Mouse (Mus musculus): Measurements from ENCODE around the gene 2410002F23Rik. TPM values are rescaled to one million over a fixed set of nuclear protein-coding genes. Genes with fewer than 3 reads are reported as not detected.
"Not testable (repeated sequence)": the region's sequence is repeated elsewhere in the genome, so short reads cannot be mapped to it uniquely, and the experiment has no call there.

2410002F23Rik gene
- polyA plus RNA-seq, 1 experiment from 2014 or later, result 117 TPM

DNA sequence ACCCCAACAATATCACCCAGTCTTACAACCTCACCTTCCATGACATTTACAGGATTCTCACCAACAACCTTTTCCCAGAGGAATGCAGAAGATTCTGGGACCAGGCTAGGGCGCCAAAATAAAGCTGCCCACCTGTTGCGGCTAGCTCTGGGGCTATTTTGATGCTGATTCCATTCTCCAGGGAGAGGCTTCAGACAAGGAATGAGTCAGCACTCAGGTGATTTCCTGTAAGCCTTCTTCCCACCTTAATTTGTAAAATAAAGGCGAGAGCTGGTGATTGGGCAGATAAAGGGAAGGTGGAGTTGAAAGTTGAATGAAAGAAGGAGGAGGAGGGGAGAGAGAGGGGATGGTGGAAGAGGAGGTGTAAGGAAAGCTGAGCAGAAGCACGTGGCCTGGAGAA is 44.9 kb downstream of the 2410002F23Rik start:
- no peak overlapping the region for H3K27ac ChIP-seq (ENCODE audit: low read depth, low read length)
- 55% methylated on average over 4 of the region's 4 CpGs for WGBS
- H3K9ac ChIP-seq (ENCODE audit: low read length), result no peak overlapping the region

DNA sequence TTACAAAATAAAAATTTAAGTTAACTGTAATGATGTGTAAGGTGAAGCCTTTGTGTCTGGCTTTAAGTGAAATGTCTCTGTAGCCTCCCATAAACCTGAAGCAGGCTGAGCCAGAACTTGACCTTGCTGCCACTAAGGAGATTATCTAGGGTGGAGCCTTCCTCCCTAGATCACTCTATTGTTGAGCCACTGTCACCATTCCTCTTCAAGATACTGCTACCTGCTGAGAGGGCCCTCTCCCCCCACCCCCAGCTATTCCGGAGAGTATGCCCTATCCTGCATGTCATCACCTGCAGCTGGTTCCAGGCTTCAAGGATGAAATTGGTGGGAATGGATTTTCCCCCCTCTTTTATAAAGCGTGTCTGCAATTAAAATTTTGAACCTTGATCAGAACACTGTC is 51.0 kb downstream of the 2410002F23Rik start:
- ATAC-seq (ENCODE audit: low FRiP score), result not testable (repeated sequence)

More for the DNA sequence above, 44.9 kb downstream of the 2410002F23Rik start:
- Histone ChIP-seq H3K9me3 (ENCODE audit: control insufficient read depth, low read length) (no peaks in the 10 kb centered on the region), H3K4me2 (no peak overlapping the region), H3K27me3 (ENCODE audit: control insufficient read depth, insufficient read depth, low read length) (no peaks in the 10 kb centered on the region), H3K4me1 (ENCODE audit: control insufficient read depth, insufficient read depth, low read length) (no peaks in the 10 kb centered on the region), H3K36me3 (ENCODE audit: control insufficient read depth, insufficient read depth, low read length) (no peaks in the 10 kb centered on the region), H3K4me3 (ENCODE audit: low read depth, low read length) (no peak overlapping the region)
- ATAC-seq (ENCODE audit: low FRiP score) (no peak), DNase-seq (ENCODE audit: low spot score, missing footprints) (no peak)

More for the DNA sequence above, 51.0 kb downstream of the 2410002F23Rik start:
- H3K27ac ChIP-seq (ENCODE audit: low read depth, low read length); H3K4me2 ChIP-seq; H3K36me3 ChIP-seq (ENCODE audit: control insufficient read depth, insufficient read depth, low read length); H3K27me3 ChIP-seq (ENCODE audit: control insufficient read depth, insufficient read depth, low read length); H3K4me3 ChIP-seq (ENCODE audit: low read depth, low read length); H3K4me1 ChIP-seq (ENCODE audit: control insufficient read depth, insufficient read depth, low read length); H3K9ac ChIP-seq (ENCODE audit: low read length); H3K9me3 ChIP-seq (ENCODE audit: control insufficient read depth, low read length): not testable (repeated sequence)
- 86% methylated on average over 2 of the region's 2 CpGs for WGBS
- DNase-seq (ENCODE audit: low spot score, missing footprints), result peak; percentile 17

Other genes starting within 250 kb of the 2410002F23Rik start
- gene Klk1b26, start 234.6 kb upstream of the 2410002F23Rik start, polyA plus RNA-seq (2014; fragmentation: Nextera tagmentation; extraction: Ambion mirVana), result not detected in 2 replicates
- gene Klk1b27, start 194.4 kb upstream of the 2410002F23Rik start, polyA plus RNA-seq (2014; fragmentation: Nextera tagmentation; extraction: Ambion mirVana), result not detected in 2 replicates
- not detected in 2 replicates for gene Klk1b21, start 144.4 kb upstream of the 2410002F23Rik start, polyA plus RNA-seq (2014; fragmentation: Nextera tagmentation; extraction: Ambion mirVana)
- gene Klk1b22, start 134.0 kb upstream of the 2410002F23Rik start, polyA plus RNA-seq (2014; fragmentation: Nextera tagmentation; extraction: Ambion mirVana), result not detected in 2 replicates
- gene Klk1b16, start 110.0 kb upstream of the 2410002F23Rik start, polyA plus RNA-seq (2014; fragmentation: Nextera tagmentation; extraction: Ambion mirVana), result not detected in 2 replicates
- not detected in 2 replicates for gene Klk1b24, start 58.5 kb upstream of the 2410002F23Rik start, polyA plus RNA-seq (2014; fragmentation: Nextera tagmentation; extraction: Ambion mirVana)
- gene Klk1b3, start 48.5 kb upstream of the 2410002F23Rik start, polyA plus RNA-seq (2014; fragmentation: Nextera tagmentation; extraction: Ambion mirVana), result not detected in 2 replicates
- not detected in 2 replicates for gene Klk1b4, start 39.3 kb upstream of the 2410002F23Rik start, polyA plus RNA-seq (2014; fragmentation: Nextera tagmentation; extraction: Ambion mirVana)
- gene Klk1b5, start 30.8 kb upstream of the 2410002F23Rik start, polyA plus RNA-seq (2014; fragmentation: Nextera tagmentation; extraction: Ambion mirVana), result not detected in 2 replicates
- gene Klk1, start 21.4 kb upstream of the 2410002F23Rik start, polyA plus RNA-seq (2014; fragmentation: Nextera tagmentation; extraction: Ambion mirVana), result not detected in 2 replicates
- not detected in 2 replicates for gene Gm36864, start 10.5 kb upstream of the 2410002F23Rik start, polyA plus RNA-seq (2014; fragmentation: Nextera tagmentation; extraction: Ambion mirVana)
- 1.1 and 1.4 TPM in 2 replicates for gene 1700028J19Rik, start within 50 bp of the 2410002F23Rik start, polyA plus RNA-seq (2014; fragmentation: Nextera tagmentation; extraction: Ambion mirVana)
- gene Acp4, start 10.7 kb downstream of the 2410002F23Rik start, polyA plus RNA-seq (2014; fragmentation: Nextera tagmentation; extraction: Ambion mirVana), result not detected in 2 replicates
- not detected in 2 replicates for gene Gm15517, start 14.7 kb downstream of the 2410002F23Rik start, polyA plus RNA-seq (2014; fragmentation: Nextera tagmentation; extraction: Ambion mirVana)
- 2.2 and 3.4 TPM in 2 replicates for gene Clec11a, start 60.2 kb downstream of the 2410002F23Rik start, polyA plus RNA-seq (2014; fragmentation: Nextera tagmentation; extraction: Ambion mirVana)
- 3.4 TPM in 2 replicates for gene Shank1, start 63.5 kb downstream of the 2410002F23Rik start, polyA plus RNA-seq (2014; fragmentation: Nextera tagmentation; extraction: Ambion mirVana)
- 1.5 and 2.1 TPM in 2 replicates for gene Syt3, start 137.4 kb downstream of the 2410002F23Rik start, polyA plus RNA-seq (2014; fragmentation: Nextera tagmentation; extraction: Ambion mirVana)
- gene 1700008O03Rik, start 139.1 kb downstream of the 2410002F23Rik start, polyA plus RNA-seq (2014; fragmentation: Nextera tagmentation; extraction: Ambion mirVana), result 0.31 and 1.1 TPM in 2 replicates
- 9.2 and 10.3 TPM in 2 replicates for gene Lrrc4b, start 182.3 kb downstream of the 2410002F23Rik start, polyA plus RNA-seq (2014; fragmentation: Nextera tagmentation; extraction: Ambion mirVana)
- gene Aspdh, start 218.7 kb downstream of the 2410002F23Rik start, polyA plus RNA-seq (2014; fragmentation: Nextera tagmentation; extraction: Ambion mirVana), result 1.8 and 2.9 TPM in 2 replicates
- gene Josd2, start 221.3 kb downstream of the 2410002F23Rik start, polyA plus RNA-seq (2014; fragmentation: Nextera tagmentation; extraction: Ambion mirVana), result 49.4 and 55.8 TPM in 2 replicates
- 91.8 and 99.3 TPM in 2 replicates for gene Emc10, start 249.8 kb downstream of the 2410002F23Rik start, polyA plus RNA-seq (2014; fragmentation: Nextera tagmentation; extraction: Ambion mirVana)
- gene Fam71e1, start 249.9 kb downstream of the 2410002F23Rik start, polyA plus RNA-seq (2014; fragmentation: Nextera tagmentation; extraction: Ambion mirVana), result 14.7 and 17.1 TPM in 2 replicates

All from midbrain, embryonic 11.5 days (tissue).